Mouse (Mus musculus) liver, postnatal 0 days (tissue): ENCODE results near the gene Ctf1.

ENCODE experiments used
- CTCF ChIP-seq: sonication (generic); IDR thresholded peaks from 2 replicates; pipeline ENCODE4 v1.5.1; 2016; ENCODE audit warnings: antibody characterized with exemption, low read depth
- EP300 ChIP-seq: IDR thresholded peaks from 2 replicates; pipeline ENCODE4 v1.6.1; 2016; ENCODE audit warnings: antibody characterized with exemption, low read depth, mild to moderate bottlenecking

GRCm38 (mm10) chr7:127707045-127707956 lies 5.2 kb upstream of the Ctf1 start:
- TF ChIP-seq CTCF (no peak), EP300 (no peak)
